Mouse (Mus musculus): Measurements from ENCODE around the gene Kcnk13.

DNA sequence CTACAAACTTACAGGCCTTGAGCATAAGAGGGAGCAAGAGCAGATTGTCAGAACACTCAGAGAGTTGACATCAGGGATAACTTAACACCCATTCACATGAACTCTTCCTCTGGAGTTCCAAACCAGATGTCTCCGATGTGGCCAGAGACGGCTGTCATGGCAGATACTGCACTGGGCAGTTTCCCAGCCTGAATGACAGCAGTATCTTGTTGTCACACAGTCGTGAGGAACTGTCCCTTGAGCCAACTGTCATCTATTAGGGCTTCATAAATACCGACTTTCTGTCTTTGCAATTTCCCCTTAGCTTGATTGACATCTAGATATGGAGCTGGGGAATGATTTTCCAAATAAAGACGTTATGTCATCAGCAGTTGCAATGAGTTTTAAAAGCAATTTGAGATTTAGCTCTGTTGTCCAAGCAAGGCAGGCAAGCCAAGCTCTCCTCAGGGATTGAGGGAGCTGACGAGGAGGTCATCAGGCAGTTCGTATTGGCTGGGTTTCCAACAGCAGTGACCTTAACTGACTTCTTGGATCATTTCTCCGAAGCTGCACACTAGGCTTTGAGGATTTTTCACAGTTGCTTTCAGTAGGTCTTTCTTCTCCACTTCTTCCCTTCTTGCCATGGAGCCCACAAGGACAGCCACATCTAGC is 115.5 kb downstream of the Kcnk13 start:
- TF ChIP-seq CTCF (IDR thresholded peaks at IDR 0.05; ENCODE audit: low read depth, low read length): no peak
- no peak for TF ChIP-seq EP300 (IDR thresholded peaks at IDR 0.05; ENCODE audit: insufficient read depth, low read depth, low read length)

All from ES-Bruce4 (cell line).